Mouse (Mus musculus) midbrain, embryonic 12.5 days (tissue): ENCODE data around the gene Tex9. TPM values are rescaled to one million over a fixed set of nuclear protein-coding genes. Genes with fewer than 3 reads are reported as not detected.

Experiments
- ATAC-seq: fragments of 200-750 bp; cut with Nextera tagmentation; 2 replicates; pipeline ENCODE4 v1.8.0; 2017; ENCODE audit warnings: low read depth, moderate TSS enrichment, moderate library complexity; ENCODE audit not compliant: low FRiP score
- H3K27ac ChIP-seq: fragments of 300-500 bp; sonication (generic); replicated peaks from 2 replicates; pipeline ENCODE4 v1.5.1; 2016; ENCODE audit warnings: mild to moderate bottlenecking
- H3K27me3 ChIP-seq: fragments of 300-500 bp; sonication (generic); 2 replicates; pipeline ENCODE4 v1.6.1; 2016; ENCODE audit warnings: mild to moderate bottlenecking
- H3K36me3 ChIP-seq: fragments of 300-500 bp; sonication (generic); 2 replicates; pipeline ENCODE4 v1.6.1; 2016
- H3K4me1 ChIP-seq: fragments of 300-500 bp; sonication (generic); 2 replicates; pipeline ENCODE4 v1.6.1; 2016
- H3K4me2 ChIP-seq: fragments of 300-500 bp; sonication (generic); replicated peaks from 2 replicates; pipeline ENCODE4 v1.6.1; 2016; ENCODE audit warnings: mild to moderate bottlenecking, moderate library complexity
- H3K4me3 ChIP-seq: fragments of 300-500 bp; sonication (generic); 2 replicates; pipeline ENCODE4 v1.5.1; 2016; ENCODE audit warnings: mild to moderate bottlenecking
- H3K9ac ChIP-seq: fragments of 300-500 bp; sonication (generic); replicated peaks from 2 replicates; pipeline ENCODE4 v1.6.1; 2016; ENCODE audit warnings: mild to moderate bottlenecking, moderate library complexity
- H3K9me3 ChIP-seq: fragments of 300-500 bp; sonication (generic); 2 replicates; pipeline ENCODE4 v1.6.1; 2016; ENCODE audit warnings: mild to moderate bottlenecking
- WGBS: fragments of 180-500 bp; shearing (Covaris S2); methylation state at CpG from one replicate; pipeline ENCODE4 v1.1.7; 2016; 5-methylcytosine and 5-hydroxymethylcytosine counted together
- polyA plus RNA-seq: library from polyadenylated mRNA; unstranded; fragments of >200 nt; fragmentation: Nextera tagmentation; extraction: Ambion mirVana; gene quantifications from 2 replicates; pipeline ENCODE4 v1.2.1, GENCODE M21; 2016

The Tex9 gene
- 60.9 and 72.0 TPM in 2 replicates for polyA plus RNA-seq

DNA sequence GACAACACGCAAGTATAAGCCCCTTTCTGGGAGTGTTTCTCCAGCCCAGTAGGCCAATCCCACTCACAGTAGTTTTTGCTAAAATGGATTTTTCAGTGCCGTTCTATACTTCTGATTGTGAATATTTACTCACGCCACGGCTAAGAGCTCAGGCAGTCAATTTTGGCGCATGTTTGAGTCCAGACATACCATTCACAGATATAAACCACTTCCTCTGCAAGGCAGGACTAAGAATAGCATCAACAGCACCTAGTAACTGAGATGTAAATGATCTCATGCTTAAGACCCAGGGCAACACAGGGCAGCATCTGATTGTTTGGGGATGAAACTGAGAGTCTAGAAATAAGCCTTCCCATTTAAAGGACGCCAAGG lies at the start of gene Tex9:
Gene Tex9 (minus strand): TSS at position 19 of the 372 bp plus-strand sequence.
- H3K36me3 ChIP-seq = peaks cover 8% of the 10 kb centered on the region; the same call in 1 of the 2 replicates
- 6% methylated on average over 6 of the region's 6 CpGs for WGBS
- peaks cover 14% of the 10 kb centered on the region for H3K4me1 ChIP-seq
- peak within 1 kb of the TSS; percentile 77 for H3K9ac ChIP-seq
- peak within 1 kb of the TSS; percentile 80 for H3K4me3 ChIP-seq
- H3K27ac ChIP-seq = peak within 1 kb of the TSS; percentile 92
- peak; percentile 55 for ATAC-seq
- peak within 1 kb of the TSS; percentile 73 for H3K4me2 ChIP-seq
- H3K27me3 ChIP-seq = no peaks in the 10 kb centered on the region
- H3K9me3 ChIP-seq = no peaks in the 10 kb centered on the region

DNA sequence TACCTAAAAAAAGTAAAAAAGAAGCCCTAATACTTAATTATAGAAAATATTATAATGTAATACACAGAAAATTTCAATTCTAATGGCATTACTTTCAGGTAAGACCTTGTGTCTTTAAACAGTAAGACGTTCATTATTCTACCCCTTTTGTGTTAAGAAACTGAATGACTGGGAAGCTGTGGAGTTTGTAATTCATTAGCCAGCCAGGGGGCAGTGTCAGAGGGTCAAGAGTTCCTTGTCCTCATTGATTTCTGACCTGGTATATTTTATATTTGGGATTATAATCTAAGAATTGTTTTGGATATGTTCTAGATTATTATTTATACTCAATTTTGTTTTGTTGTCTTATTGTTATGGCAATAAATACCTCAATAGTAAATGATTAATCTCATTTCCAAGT lies 45.1 kb upstream of the Tex9 start:
- no peak overlapping the region for H3K9ac ChIP-seq
- H3K4me2 ChIP-seq = no peak overlapping the region
- WGBS = 45% methylated on average over 1 of the region's 1 CpGs
- H3K4me3 ChIP-seq = no peak overlapping the region
- no peak overlapping the region for H3K27ac ChIP-seq
- peaks cover 6% of the 10 kb centered on the region for H3K4me1 ChIP-seq
- no peak for ATAC-seq
- H3K9me3 ChIP-seq = no peaks in the 10 kb centered on the region
- H3K27me3 ChIP-seq = no peaks in the 10 kb centered on the region
- peaks cover 6% of the 10 kb centered on the region; the same call in 1 of the 2 replicates for H3K36me3 ChIP-seq

DNA sequence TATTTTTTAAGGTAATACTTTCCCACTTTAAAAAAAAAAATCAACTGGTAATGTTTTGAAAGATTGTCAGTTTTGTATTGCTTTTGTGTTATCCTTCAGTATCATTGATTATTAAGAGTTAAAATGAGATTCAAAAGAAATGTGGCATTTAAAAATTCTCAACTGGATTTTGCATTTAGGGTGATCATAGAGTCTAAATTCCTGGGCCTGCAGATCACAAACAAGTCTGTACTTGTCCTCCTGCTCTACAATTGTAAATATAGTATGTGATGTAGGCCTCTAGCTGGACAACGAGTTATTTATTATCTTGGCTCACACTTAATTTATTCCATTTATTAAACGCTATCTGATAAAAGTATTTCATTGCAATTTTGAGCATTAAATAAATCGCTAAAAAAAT lies 43.4 kb upstream of the Tex9 start:
- ATAC-seq = no peak
- no peak overlapping the region for H3K27ac ChIP-seq
- no peaks in the 10 kb centered on the region for H3K27me3 ChIP-seq
- H3K9ac ChIP-seq = no peak overlapping the region
- peaks cover 14% of the 10 kb centered on the region for H3K4me1 ChIP-seq
- no peak overlapping the region for H3K4me2 ChIP-seq
- H3K4me3 ChIP-seq = no peak overlapping the region
- WGBS = 90% methylated on average over 3 of the region's 3 CpGs
- H3K36me3 ChIP-seq = peaks cover 3% of the 10 kb centered on the region; the same call in 1 of the 2 replicates
- no peaks in the 10 kb centered on the region for H3K9me3 ChIP-seq

DNA sequence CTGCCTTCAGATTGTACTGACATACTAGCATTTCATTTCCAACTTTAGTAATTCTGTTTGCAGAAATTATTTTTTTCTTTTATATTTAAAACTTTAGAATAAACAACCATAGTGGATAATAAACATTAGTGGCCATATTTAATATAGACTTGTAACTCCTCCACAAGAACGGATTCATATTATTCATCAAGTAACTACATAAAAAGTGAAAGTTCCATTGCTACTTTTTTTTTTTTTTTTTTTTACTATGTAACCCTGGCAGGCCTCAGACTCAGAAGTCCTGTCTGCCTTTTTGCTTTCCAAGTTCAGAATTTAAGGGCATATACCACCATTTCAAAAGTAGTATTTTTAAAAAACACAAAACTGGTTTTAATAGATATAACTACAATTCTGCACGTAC lies 43.0 kb upstream of the Tex9 start:
- Histone ChIP-seq H3K36me3 (no peaks in the 10 kb centered on the region), H3K27me3 (no peaks in the 10 kb centered on the region), H3K9ac (no peak overlapping the region), H3K4me2 (peak overlapping the region; percentile 66), H3K4me3 (no peak overlapping the region), H3K4me1 (peaks cover 14% of the 10 kb centered on the region), H3K9me3 (no peaks in the 10 kb centered on the region), H3K27ac (no peak overlapping the region)
- no peak for ATAC-seq
- 93% methylated on average over 2 of the region's 2 CpGs for WGBS

DNA sequence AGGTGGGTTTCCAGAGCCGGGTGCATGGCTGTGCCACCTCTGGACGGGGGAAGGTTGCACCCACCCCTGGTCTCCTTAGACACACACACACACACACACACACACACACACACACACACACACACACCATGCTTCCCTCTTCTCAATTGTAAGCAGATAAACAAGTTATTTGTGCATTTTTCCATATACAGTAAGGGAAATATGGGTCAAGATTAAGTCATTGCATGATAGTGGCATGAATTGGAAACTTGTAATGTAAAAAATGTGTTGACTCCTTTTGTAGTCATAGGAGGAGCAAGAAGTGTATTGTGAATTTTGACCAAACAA lies 41.0 kb upstream of the Tex9 start:
- Histone ChIP-seq H3K36me3 (no peaks in the 10 kb centered on the region), H3K9me3 (no peaks in the 10 kb centered on the region), H3K4me2 (peak overlapping the region; percentile 66), H3K27me3 (no peaks in the 10 kb centered on the region), H3K27ac (peak overlapping the region; percentile 100), H3K4me1 (peaks cover 14% of the 10 kb centered on the region), H3K4me3 (peak overlapping the region; percentile 73), H3K9ac (peak overlapping the region; percentile 93)
- ATAC-seq = peak; percentile 9
- 0% methylated on average over 2 of the region's 2 CpGs for WGBS

DNA sequence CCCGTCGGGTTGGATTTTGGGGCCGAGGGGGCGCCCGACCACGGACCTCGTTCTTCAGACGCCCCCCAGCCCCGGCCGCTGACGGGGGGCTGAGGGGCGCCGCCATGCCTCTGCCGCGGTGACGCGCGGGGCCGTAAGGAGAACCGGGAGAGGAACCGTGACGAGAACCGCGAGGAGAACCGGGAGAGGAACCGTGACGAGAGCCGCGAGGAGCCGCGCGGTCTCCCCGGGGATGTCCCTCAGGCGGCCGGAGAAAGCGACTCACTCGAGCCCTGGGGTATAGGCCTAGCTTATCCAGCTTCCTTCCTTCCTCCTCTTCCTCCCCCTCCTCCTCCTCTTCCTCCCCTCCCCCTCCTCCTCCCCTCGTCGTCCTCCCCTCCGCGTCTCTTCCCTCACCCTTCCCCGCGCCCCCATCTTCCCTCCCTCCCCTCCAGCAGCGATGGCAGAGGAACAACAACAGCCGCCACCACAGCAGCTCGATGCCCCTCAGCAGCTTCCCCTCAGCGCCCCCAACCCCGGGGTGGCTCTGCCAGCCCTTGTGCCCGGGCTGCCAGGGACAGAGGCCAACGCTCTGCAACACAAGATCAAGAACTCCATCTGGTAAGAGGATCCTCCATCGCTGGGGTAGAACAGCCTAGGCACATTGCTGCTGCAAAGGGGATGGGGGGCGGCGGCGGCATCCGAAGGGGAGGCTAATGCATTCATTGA lies 40.5 kb upstream of the Tex9 start:
- Histone ChIP-seq H3K27me3 (no peaks in the 10 kb centered on the region), H3K36me3 (no peaks in the 10 kb centered on the region), H3K9me3 (no peaks in the 10 kb centered on the region), H3K4me3 (peak overlapping the region; percentile 73), H3K4me1 (peaks cover 14% of the 10 kb centered on the region), H3K9ac (peak overlapping the region; percentile 93), H3K4me2 (peak overlapping the region; percentile 66), H3K27ac (peak overlapping the region; percentile 100)
- WGBS = 2% methylated on average over 34 of the region's 55 CpGs
- peak; percentile 55 for ATAC-seq

DNA sequence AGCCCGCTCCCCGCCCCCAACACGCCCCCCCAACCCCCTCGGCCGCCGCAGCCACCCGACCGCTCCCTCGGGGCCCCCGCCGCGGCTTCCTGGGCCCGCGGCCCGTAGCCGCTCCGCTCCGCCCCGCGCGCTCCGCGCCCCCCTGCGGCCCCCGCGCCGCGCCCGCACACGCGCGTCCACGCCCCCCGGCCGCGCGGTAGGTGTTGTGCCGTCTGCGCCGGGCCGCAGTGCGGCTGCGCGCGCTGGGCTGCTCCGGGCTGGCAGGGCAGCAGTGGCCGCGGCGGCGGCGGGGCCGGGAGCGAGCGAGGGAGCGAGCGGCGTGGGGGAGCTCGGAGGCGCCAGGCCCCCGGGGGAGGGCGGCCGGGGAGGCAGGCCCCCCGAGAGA lies 40.0 kb upstream of the Tex9 start, which contains the start of gene Rfx7:
Gene Rfx7 (plus strand): TSS at position 245 of the 385 bp plus-strand sequence.
- H3K36me3 ChIP-seq = no peaks in the 10 kb centered on the region
- ATAC-seq = peak; percentile 86
- WGBS = 2% methylated on average over 20 of the region's 63 CpGs
- H3K4me2 ChIP-seq = peak within 1 kb of the TSS; percentile 66
- H3K9ac ChIP-seq = peak within 1 kb of the TSS; percentile 93
- no peaks in the 10 kb centered on the region for H3K9me3 ChIP-seq
- H3K27me3 ChIP-seq = no peaks in the 10 kb centered on the region
- peak within 1 kb of the TSS; percentile 73 for H3K4me3 ChIP-seq
- H3K4me1 ChIP-seq = peaks cover 14% of the 10 kb centered on the region
- H3K27ac ChIP-seq = peak within 1 kb of the TSS; percentile 100

DNA sequence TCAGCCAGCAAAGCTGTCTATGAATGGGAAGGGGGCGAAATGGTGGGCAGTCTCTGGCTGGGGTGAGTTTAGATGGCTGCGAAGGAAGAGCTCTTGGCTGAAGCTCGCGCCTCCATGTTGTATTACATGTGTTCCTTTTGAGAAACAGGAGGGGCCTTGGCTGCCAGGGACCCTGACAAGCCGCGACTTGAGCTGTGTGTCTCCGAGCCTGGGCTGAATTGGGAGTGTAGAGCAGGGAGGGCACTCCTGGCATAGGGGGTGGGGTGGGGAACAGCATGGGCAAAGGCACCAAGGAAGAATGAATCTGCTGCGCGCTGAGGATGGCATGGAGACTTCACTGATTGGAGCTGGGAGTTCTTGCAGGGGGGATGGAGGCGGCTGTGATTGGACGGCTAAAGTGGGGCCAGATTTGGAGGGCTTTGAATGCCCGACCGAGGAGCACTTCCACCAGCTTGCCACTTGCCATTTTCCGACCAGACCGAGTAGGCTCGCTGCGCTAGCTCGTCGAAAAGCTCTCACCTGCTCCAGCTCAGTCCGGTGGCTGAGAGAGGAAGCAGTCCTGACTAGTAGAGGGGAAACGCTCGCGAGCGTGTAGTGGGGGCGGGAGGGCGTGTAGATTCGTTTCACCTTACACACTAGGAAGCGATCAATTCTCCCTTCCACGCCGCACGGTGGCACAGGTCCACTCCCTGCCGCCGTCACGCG lies 39.4 kb upstream of the Tex9 start:
- WGBS = 1% methylated on average over 31 of the region's 35 CpGs
- peak overlapping the region; percentile 66 for H3K4me2 ChIP-seq
- H3K4me1 ChIP-seq = peaks cover 14% of the 10 kb centered on the region
- H3K4me3 ChIP-seq = peak overlapping the region; percentile 73
- peak overlapping the region; percentile 93 for H3K9ac ChIP-seq
- H3K27ac ChIP-seq = peak overlapping the region; percentile 100
- H3K36me3 ChIP-seq = no peaks in the 10 kb centered on the region
- no peaks in the 10 kb centered on the region for H3K27me3 ChIP-seq
- peak; percentile 86 for ATAC-seq
- H3K9me3 ChIP-seq = no peaks in the 10 kb centered on the region

DNA sequence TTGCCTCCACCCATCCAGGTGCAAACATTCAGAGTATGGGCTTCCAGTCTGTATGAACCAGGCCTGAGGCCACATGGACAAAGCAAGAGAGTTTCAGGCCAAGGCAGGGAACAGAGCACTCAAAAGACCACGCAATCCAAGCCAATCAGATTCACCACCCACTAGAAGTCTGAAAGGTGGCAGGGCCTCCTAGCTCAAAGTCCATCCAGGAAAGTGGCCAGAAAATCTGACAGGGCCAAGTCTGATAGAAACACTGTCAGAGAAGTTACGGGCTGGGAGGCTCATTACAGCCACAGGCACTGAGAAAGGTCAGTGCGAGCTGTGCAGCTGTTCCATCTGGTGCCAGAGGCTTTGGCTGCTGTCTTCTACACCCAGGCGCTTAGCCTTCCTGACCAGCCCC lies 38.8 kb upstream of the Tex9 start:
- peak overlapping the region; percentile 37; the same call in 1 of the 2 replicates for H3K9ac ChIP-seq
- H3K36me3 ChIP-seq = no peaks in the 10 kb centered on the region
- H3K4me3 ChIP-seq = peak overlapping the region; percentile 73
- H3K4me2 ChIP-seq = peak overlapping the region; percentile 66
- ATAC-seq = 0 out of 2 replicates have a peak, but pooled peaks have one; percentile 0
- no peaks in the 10 kb centered on the region for H3K9me3 ChIP-seq
- 30% methylated on average over 4 of the region's 4 CpGs for WGBS
- H3K27me3 ChIP-seq = no peaks in the 10 kb centered on the region
- H3K27ac ChIP-seq = peak overlapping the region; percentile 100
- H3K4me1 ChIP-seq = peaks cover 14% of the 10 kb centered on the region

DNA sequence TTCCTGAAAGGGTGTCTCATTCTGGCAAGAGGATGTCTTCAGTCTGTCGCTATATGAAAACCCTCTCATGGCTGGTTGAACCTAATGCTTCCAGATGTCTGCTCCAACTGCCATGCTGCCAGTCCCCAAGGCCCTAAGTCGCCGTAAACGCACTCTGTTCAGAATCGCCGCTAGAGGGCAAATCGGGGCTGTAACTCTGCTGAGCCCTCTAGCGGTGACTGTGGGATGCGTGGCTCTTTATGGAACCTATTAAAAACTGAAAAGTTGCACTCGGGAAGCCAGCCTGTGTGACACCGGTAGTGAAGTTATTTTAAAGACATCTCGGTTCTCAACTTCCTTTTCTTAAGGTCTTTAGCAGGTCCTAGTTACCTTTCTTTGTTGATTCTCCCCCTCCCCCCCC lies 38.2 kb upstream of the Tex9 start:
- H3K27ac ChIP-seq = no peak overlapping the region
- no peak overlapping the region for H3K4me2 ChIP-seq
- H3K4me3 ChIP-seq = no peak overlapping the region

DNA sequence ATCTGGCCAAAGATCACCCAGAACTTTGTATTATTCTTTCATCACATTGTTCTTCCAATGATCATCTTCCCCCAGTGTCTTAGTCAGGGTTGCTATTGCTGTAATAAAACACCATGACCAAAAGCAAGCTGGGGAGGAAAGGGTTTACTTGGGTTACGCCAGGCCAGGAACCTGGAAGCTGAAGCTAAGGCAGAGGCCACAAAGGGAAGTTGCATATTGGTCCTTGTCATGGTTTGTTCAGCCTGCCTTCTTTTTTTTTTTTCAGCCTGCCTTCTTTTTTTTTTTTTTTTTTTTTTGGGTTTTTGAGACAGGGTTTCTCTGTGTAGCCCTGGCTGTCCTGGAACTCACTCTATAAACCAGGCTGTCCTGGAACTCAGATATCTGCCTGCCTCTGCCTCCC lies 34.1 kb upstream of the Tex9 start:
- no peaks in the 10 kb centered on the region for H3K9me3 ChIP-seq
- no peak overlapping the region for H3K4me3 ChIP-seq
- peaks cover 5% of the 10 kb centered on the region for H3K4me1 ChIP-seq
- no peak for ATAC-seq
- no peak overlapping the region for H3K27ac ChIP-seq
- H3K9ac ChIP-seq = no peak overlapping the region
- no peak overlapping the region for H3K4me2 ChIP-seq
- no peaks in the 10 kb centered on the region for H3K27me3 ChIP-seq
- H3K36me3 ChIP-seq = no peaks in the 10 kb centered on the region
- WGBS = 86% methylated on average over 1 of the region's 1 CpGs

More for the DNA sequence above, 38.2 kb upstream of the Tex9 start:
- Histone ChIP-seq H3K4me1 (peaks cover 14% of the 10 kb centered on the region), H3K36me3 (no peaks in the 10 kb centered on the region), H3K27me3 (no peaks in the 10 kb centered on the region), H3K9me3 (no peaks in the 10 kb centered on the region), H3K9ac (no peak overlapping the region)
- no peak for ATAC-seq
- 2% methylated on average over 12 of the region's 12 CpGs for WGBS

DNA sequence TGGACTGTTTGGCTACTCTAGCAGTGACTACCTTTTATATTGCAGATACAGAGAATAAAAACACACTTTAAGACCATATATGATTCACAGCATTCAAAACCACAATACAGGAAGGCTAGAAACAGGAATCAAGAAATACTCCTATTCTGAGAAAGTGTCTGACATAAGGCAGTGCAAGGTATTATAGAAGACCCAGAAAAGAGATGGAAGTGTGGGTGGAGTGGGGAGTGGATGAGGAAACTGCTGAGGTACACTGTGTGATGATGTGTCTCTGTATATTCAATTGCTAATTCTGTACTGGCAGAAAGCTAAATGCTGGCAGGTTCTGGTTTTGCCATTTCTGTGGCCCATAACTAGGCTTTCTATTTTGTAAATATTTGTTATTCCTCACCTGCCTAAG lies 28.8 kb upstream of the Tex9 start:
- Histone ChIP-seq H3K36me3 (no peaks in the 10 kb centered on the region), H3K4me1 (no peaks in the 10 kb centered on the region), H3K4me3 (no peak overlapping the region), H3K27ac (no peak overlapping the region), H3K4me2 (no peak overlapping the region), H3K27me3 (no peaks in the 10 kb centered on the region), H3K9me3 (no peaks in the 10 kb centered on the region), H3K9ac (no peak overlapping the region)
- ATAC-seq = no peak
